Mouse (Mus musculus) spleen, adult 2 months (tissue): ENCODE results near the gene Imp4. TPM values are rescaled to one million over a fixed set of nuclear protein-coding genes. Genes with fewer than 3 reads are reported as not detected.

ENCODE experiments used
- DNase-seq, 2 experiments: peaks; one replicate each; pipeline versions ENCODE4 v3.0.0 to v3.0.0-alpha.2; 2012 to 2021; ENCODE audit warnings: low spot score in 2 of 2, low read depth in 1 of 2
- H3K27ac ChIP-seq: fragments of 200-500 bp; 2 replicates; pipeline ENCODE4 v1.5.1; 2012; ENCODE audit warnings: low read length, inconsistent platforms; ENCODE audit not compliant: insufficient read depth
- H3K27me3 ChIP-seq: fragments of 200-500 bp; 2 replicates; pipeline ENCODE4 v1.6.1; 2012; ENCODE audit warnings: mild to moderate bottlenecking, moderate library complexity, low read length, inconsistent platforms; ENCODE audit not compliant: control insufficient read depth, insufficient read depth
- H3K36me3 ChIP-seq: fragments of 200-500 bp; 2 replicates; pipeline ENCODE4 v1.6.1; 2012; ENCODE audit warnings: mild to moderate bottlenecking, low read length, inconsistent platforms; ENCODE audit not compliant: control insufficient read depth, insufficient read depth
- H3K4me1 ChIP-seq: fragments of 200-500 bp; 2 replicates; pipeline ENCODE4 v1.6.1; 2011; ENCODE audit warnings: inconsistent platforms; ENCODE audit not compliant: control insufficient read depth, insufficient read depth, insufficient read length
- H3K4me3 ChIP-seq: fragments of 200-500 bp; 2 replicates; pipeline ENCODE4 v1.5.1; 2011; ENCODE audit warnings: mild to moderate bottlenecking, inconsistent platforms; ENCODE audit not compliant: insufficient read depth, insufficient read length; ENCODE audit errors: extremely low read depth
- CTCF ChIP-seq: fragments of 200-500 bp; IDR thresholded peaks from 2 replicates; pipeline ENCODE4 v1.5.1; 2011; ENCODE audit warnings: mild to moderate bottlenecking, inconsistent platforms; ENCODE audit not compliant: insufficient read depth, insufficient read length, insufficient replicate concordance; ENCODE audit errors: extremely low read depth
- POLR2A ChIP-seq: fragments of 200-500 bp; IDR thresholded peaks from 2 replicates; pipeline ENCODE4 v1.6.1; 2011; ENCODE audit warnings: low read depth, low read length, inconsistent platforms
- WGBS: fragments of 180-500 bp; shearing (Covaris S2); methylation state at CpG from one replicate; pipeline ENCODE4 v1.1.7; 2018; 5-methylcytosine and 5-hydroxymethylcytosine counted together
- polyA plus RNA-seq: library from polyadenylated mRNA; depleted of rRNA; stranded (reverse); fragments of >200 nt; gene quantifications from 2 replicates; pipeline ENCODE4 v1.2.3, GENCODE M21; 2012

Imp4 gene
- polyA plus RNA-seq, 1 experiment, result 40.7 TPM

DNA sequence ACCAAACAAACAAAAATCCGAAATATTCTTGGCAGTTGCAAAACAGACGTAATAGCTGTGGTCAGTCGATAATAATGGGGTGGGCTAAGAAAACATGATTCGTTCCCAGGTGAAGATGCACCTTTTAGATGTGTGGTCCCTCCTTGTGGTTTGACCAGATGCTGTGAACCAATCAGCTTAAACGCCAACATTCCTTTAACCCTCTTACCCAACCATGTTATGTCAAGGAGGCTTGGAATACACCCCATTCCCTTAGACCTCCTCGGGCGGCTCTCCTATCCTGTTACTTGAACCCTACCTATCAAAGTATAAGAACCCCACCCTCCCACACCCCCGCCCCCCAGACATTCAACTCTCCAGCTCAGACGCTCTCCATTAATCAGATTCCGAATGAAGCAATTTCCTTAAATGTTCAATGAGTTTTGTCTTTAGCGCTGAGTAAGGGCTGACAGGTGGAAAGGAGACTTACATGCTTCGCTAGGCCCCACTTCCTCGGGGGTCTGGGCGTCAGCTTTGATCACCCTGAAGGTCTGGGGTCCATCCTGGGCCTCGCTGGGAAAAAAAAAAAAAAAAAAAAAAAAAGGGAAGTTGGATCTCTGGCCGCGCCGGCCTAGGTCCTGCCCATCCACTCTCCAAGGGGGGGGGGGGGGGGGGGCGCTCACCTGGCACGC, 1.1 kb upstream of the Imp4 start:
- 45% methylated on average over 17 of the region's 20 CpGs for WGBS
- peak overlapping the region; percentile 73; the same call in 1 of the 2 replicates for H3K4me3 ChIP-seq
- DNase-seq, result no peak
- H3K36me3 ChIP-seq, result peaks cover 8% of the 10 kb centered on the region
- no peaks in the 10 kb centered on the region for H3K27me3 ChIP-seq
- TF ChIP-seq POLR2A, result no peak
- TF ChIP-seq CTCF, result no peak
- H3K27ac ChIP-seq, result no peak overlapping the region
- peaks cover 5% of the 10 kb centered on the region; the same call in 1 of the 2 replicates for H3K4me1 ChIP-seq

DNA sequence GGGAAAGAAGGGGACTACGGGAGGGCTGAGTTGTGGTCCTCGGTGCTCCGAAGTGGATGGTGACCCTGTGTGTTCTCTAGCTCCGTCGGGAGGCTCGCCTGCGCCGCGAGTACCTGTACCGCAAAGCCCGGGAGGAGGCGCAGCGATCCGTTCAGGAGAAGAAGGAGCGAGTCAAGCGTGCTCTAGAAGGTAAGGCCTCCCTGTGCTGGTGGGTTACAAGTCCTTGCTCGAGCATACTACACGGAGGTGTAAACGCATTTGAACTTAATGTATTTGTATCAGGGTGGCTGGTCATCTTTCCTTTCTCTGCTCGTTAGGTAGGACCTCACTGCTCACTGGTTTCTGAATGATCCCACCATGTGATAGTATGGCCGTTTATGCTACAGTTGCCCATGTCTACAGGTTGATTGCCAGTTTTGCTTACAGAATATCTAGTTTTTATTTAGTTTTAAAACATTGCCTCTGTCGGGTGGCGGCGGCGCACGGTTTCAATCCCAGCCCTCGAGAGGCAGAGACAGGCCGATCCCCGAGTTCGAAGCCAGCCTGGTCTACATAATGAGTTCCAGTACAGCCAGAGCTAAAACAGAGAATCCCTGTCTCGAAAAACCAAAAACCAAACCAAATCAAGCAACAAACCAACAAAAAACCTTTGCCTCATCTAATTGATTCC, 445 bp downstream of the Imp4 start:
- H3K27ac ChIP-seq, result peak overlapping the region; percentile 67
- 6% methylated on average over 31 of the region's 31 CpGs for WGBS
- H3K4me1 ChIP-seq, result peaks cover 3% of the 10 kb centered on the region; the same call in 1 of the 2 replicates
- no peaks in the 10 kb centered on the region for H3K27me3 ChIP-seq
- no peak for DNase-seq
- peak overlapping the region; percentile 78 for H3K4me3 ChIP-seq
- TF ChIP-seq CTCF, result no peak
- peaks cover 23% of the 10 kb centered on the region for H3K36me3 ChIP-seq

DNA sequence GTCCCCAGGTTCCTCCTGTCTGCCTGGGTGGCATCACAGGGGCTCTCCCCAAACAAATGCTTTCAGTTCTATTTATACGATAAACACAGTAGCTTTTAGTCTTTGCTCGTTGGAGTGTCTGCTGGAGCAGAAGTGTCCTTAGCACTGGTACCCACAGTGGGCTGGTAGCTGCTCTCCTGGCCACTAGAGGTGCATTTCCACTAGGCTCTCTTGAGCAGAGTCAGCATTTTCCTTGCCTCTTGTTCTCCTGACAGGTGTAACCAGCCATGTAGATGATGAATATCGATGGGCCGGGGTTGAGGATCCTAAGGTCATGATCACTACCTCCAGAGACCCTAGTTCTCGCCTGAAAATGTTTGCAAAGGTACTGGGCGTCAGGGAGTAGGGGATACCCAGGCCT, 3.5 kb downstream of the Imp4 start:
- Histone ChIP-seq H3K4me3 (no peak overlapping the region), H3K27me3 (no peaks in the 10 kb centered on the region), H3K27ac (no peak overlapping the region), H3K4me1 (peaks cover 3% of the 10 kb centered on the region; the same call in 1 of the 2 replicates), H3K36me3 (peaks cover 24% of the 10 kb centered on the region)
- no peak for DNase-seq
- 94% methylated on average over 6 of the region's 6 CpGs for WGBS
- no peak for TF ChIP-seq CTCF
- TF ChIP-seq POLR2A, result no peak

DNA sequence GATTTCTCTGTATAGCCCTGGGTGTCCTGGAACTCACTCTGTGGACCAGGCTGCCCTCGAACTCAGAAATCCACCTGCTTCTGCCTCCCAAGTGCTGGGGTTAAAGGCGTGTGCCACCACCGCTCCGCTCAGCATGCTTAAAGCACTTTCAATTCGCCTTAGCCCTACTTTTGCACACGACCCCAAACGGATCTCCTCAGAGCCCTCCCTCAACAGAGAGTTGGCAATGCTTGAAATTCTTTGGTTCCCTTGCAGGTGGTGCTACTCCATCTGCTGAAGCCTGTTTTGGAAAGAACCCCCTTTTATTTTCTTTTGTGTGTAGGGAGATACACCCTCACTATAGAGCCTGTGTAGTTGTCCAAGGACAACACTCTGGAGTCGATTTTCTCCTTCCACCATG, 18.8 kb downstream of the Imp4 start:
- DNase-seq, result no peak
- 49% methylated on average over 8 of the region's 8 CpGs for WGBS
- no peaks in the 10 kb centered on the region for H3K27me3 ChIP-seq

DNA sequence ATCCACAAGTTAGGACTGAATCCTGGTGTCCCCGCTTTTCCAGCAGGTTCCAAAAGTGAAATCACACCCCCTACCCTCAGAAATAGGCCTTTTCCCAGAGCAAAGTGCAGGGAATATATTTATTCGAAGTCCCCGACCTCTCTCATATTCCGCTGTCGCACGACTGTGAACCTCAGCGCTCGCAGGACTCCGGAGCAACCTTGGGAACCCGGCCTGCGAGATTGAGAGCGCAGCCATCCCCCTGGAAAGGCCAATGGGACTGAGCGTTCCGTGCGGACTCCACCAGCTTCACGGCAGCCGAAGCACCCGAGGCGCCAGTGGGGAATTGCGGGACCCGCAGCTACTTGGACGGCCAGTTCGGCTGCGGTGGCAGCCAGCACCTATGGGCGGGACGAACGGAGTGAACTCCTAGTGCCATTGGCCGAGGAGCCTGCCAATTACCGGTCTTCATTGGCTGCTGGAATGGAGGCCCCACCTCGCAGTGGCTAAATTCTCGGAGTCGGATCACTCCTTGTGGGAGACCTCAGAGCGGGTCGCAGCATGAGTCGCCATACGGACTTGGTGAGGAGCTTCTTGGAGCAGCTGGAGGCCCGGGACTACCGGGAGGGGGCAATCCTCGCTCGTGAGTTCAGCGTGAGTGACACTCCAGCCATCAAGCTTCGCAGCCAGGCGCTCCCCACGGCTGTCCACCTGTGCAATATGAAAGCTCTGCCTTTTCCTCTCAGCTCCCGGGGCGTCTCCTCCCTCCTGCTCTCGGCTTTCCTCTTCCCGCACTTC, 19.8 kb downstream of the Imp4 start, which contains the start of gene Ptpn18:
Gene Ptpn18 (plus strand): TSS at position 479 of the 777 bp plus-strand sequence.
- WGBS, result 2% methylated on average over 48 of the region's 48 CpGs
- H3K4me3 ChIP-seq, result peak within 1 kb of the TSS; percentile 94
- H3K27me3 ChIP-seq, result no peaks in the 10 kb centered on the region
- no peaks in the 10 kb centered on the region for H3K36me3 ChIP-seq
- peak; percentile 64 to 90 for DNase-seq
- H3K4me1 ChIP-seq, result peaks cover 12% of the 10 kb centered on the region
- no peak within 1 kb of the TSS for H3K27ac ChIP-seq
- TF ChIP-seq POLR2A (no peak), CTCF (no peak)

More for the DNA sequence above, 18.8 kb downstream of the Imp4 start:
- Histone ChIP-seq H3K4me1 (peaks cover 6% of the 10 kb centered on the region), H3K27ac (no peak overlapping the region), H3K4me3 (no peak overlapping the region), H3K36me3 (no peaks in the 10 kb centered on the region)
- TF ChIP-seq CTCF (no peak), POLR2A (no peak)

DNA sequence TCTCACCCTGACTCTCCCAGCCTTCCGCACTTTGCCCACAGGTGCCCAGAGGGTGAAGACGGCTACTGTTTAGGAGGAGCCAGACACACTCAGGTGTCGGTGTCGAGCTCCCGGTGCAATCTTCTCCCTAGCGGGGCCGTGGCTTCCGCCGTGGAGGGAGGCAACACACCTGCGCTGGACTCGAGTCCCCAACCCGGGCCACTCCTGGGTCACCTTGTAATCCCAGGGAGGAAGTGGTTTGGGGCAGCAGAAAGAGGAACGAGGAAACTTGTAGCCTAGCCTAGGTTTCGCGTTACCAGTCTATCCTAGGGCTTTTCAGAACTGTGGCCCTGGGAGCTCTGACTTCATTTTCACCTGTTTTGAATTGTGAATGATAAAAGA, 20.4 kb downstream of the Imp4 start:
- Histone ChIP-seq H3K4me3 (peak overlapping the region; percentile 94), H3K27ac (no peak overlapping the region), H3K36me3 (no peaks in the 10 kb centered on the region), H3K27me3 (no peaks in the 10 kb centered on the region), H3K4me1 (peaks cover 16% of the 10 kb centered on the region)
- TF ChIP-seq POLR2A (no peak), CTCF (no peak)
- WGBS, result 2% methylated on average over 15 of the region's 15 CpGs
- DNase-seq, result peak in 1 of 2 experiments; percentile 28
